Mouse (Mus musculus): ENCODE measurements around the gene Borcs7. TPM values are rescaled to one million over a fixed set of nuclear protein-coding genes. Genes with fewer than 3 reads are reported as not detected.
A peak's percentile ranks its signal among the peaks of the same experiment; 100 is the strongest.

Borcs7 gene
- polyA plus RNA-seq, 1 experiment: 5.3 TPM

GRCm38 (mm10) chr19:46647254-46647653, 42.5 kb upstream of the Borcs7 start:
- H3ac ChIP-seq (ENCODE audit: control insufficient read depth, insufficient read length): no peak overlapping the region
- TF ChIP-seq TCF3 (IDR thresholded peaks at IDR 0.05; ENCODE audit: insufficient read length, low read depth): no peak
- TF ChIP-seq E2F4 (IDR thresholded peaks at IDR 0.05; ENCODE audit: insufficient read depth): no peak
- TF ChIP-seq MYOG (IDR thresholded peaks at IDR 0.05; ENCODE audit: control insufficient read depth in 1 of 3, insufficient read depth in 1 of 3, insufficient read length in 2 of 3, low read depth in 2 of 3): no peak
- TF ChIP-seq POLR2AphosphoS2 (IDR thresholded peaks at IDR 0.05; ENCODE audit: insufficient read length, low read depth): no peak
- TF ChIP-seq MAX (IDR thresholded peaks at IDR 0.05; ENCODE audit: low read depth): no peak
- no peak for TF ChIP-seq TCF12 (IDR thresholded peaks at IDR 0.05; ENCODE audit: insufficient read depth, poor library complexity, severe bottlenecking)
- TF ChIP-seq MYOD1 (IDR thresholded peaks at IDR 0.05; ENCODE audit: control insufficient read depth in 1 of 3, insufficient read length in 2 of 3, low read depth in 2 of 3): no peak
- no peak for TF ChIP-seq REST (IDR thresholded peaks at IDR 0.05; ENCODE audit: insufficient read depth, insufficient read length)
- TF ChIP-seq CEBPB (IDR thresholded peaks at IDR 0.05; ENCODE audit: insufficient read depth, poor library complexity, severe bottlenecking): no peak
- no peak for TF ChIP-seq POLR2A (IDR thresholded peaks at IDR 0.05; ENCODE audit: insufficient read length, low read depth)
- H3K79me2 ChIP-seq (ENCODE audit: control insufficient read depth, insufficient read depth): peaks cover 13% of the 10 kb centered on the region
- peaks cover 3% of the 10 kb centered on the region for H3K36me3 ChIP-seq (ENCODE audit: control insufficient read depth, insufficient read depth)
- peak overlapping the region; percentile 37 for H3K4me2 ChIP-seq (ENCODE audit: low read depth)
- H3K27me3 ChIP-seq (ENCODE audit: control insufficient read depth, insufficient read depth, insufficient read length): no peaks in the 10 kb centered on the region
- H3K4me3 ChIP-seq: no peak overlapping the region

GRCm38 (mm10) chr19:46647850-46648249, 41.9 kb upstream of the Borcs7 start:
- no peak overlapping the region for H3K4me3 ChIP-seq
- no peaks in the 10 kb centered on the region for H3K27me3 ChIP-seq (ENCODE audit: control insufficient read depth, insufficient read depth, insufficient read length)
- H3K79me2 ChIP-seq (ENCODE audit: control insufficient read depth, insufficient read depth): peaks cover 13% of the 10 kb centered on the region
- peaks cover 9% of the 10 kb centered on the region for H3K36me3 ChIP-seq (ENCODE audit: control insufficient read depth, insufficient read depth)
- no peak overlapping the region for H3ac ChIP-seq (ENCODE audit: control insufficient read depth, insufficient read length)
- no peak for TF ChIP-seq TCF12 (IDR thresholded peaks at IDR 0.05; ENCODE audit: insufficient read depth, poor library complexity, severe bottlenecking)
- TF ChIP-seq REST (IDR thresholded peaks at IDR 0.05; ENCODE audit: insufficient read depth, insufficient read length): no peak
- TF ChIP-seq MAX (IDR thresholded peaks at IDR 0.05; ENCODE audit: low read depth): no peak
- no peak for TF ChIP-seq CEBPB (IDR thresholded peaks at IDR 0.05; ENCODE audit: insufficient read depth, poor library complexity, severe bottlenecking)
- no peak for TF ChIP-seq USF1 (IDR thresholded peaks at IDR 0.05; ENCODE audit: low read depth)
- TF ChIP-seq MYOD1 (IDR thresholded peaks at IDR 0.05; ENCODE audit: control insufficient read depth in 1 of 3, insufficient read length in 2 of 3, low read depth in 2 of 3): no peak
- TF ChIP-seq POLR2A (IDR thresholded peaks at IDR 0.05; ENCODE audit: insufficient read length, low read depth): no peak
- TF ChIP-seq MYOG (IDR thresholded peaks at IDR 0.05; ENCODE audit: control insufficient read depth in 1 of 3, insufficient read depth in 1 of 3, insufficient read length in 2 of 3, low read depth in 2 of 3): no peak
- TF ChIP-seq SRF (IDR thresholded peaks at IDR 0.05; ENCODE audit: control insufficient read depth, insufficient read length, low read depth): no peak
- no peak for TF ChIP-seq POLR2AphosphoS2 (IDR thresholded peaks at IDR 0.05; ENCODE audit: insufficient read length, low read depth)
- TF ChIP-seq TCF3 (IDR thresholded peaks at IDR 0.05; ENCODE audit: insufficient read length, low read depth): no peak
- no peak for TF ChIP-seq E2F4 (IDR thresholded peaks at IDR 0.05; ENCODE audit: insufficient read depth)
- no peak overlapping the region for H3K4me2 ChIP-seq (ENCODE audit: low read depth)

- H3ac ChIP-seq (ENCODE audit: control insufficient read depth, insufficient read length): no peak overlapping the region
- H3K4me3 ChIP-seq: no peak overlapping the region
- H3K79me2 ChIP-seq (ENCODE audit: control insufficient read depth, insufficient read depth): peaks cover 6% of the 10 kb centered on the region
- H3K27me3 ChIP-seq (ENCODE audit: control insufficient read depth, insufficient read depth, insufficient read length): no peaks in the 10 kb centered on the region
- no peak for TF ChIP-seq E2F4 (IDR thresholded peaks at IDR 0.05; ENCODE audit: insufficient read depth)
- no peak for TF ChIP-seq TCF3 (IDR thresholded peaks at IDR 0.05; ENCODE audit: insufficient read length, low read depth)
- TF ChIP-seq REST (IDR thresholded peaks at IDR 0.05; ENCODE audit: insufficient read depth, insufficient read length): no peak
- TF ChIP-seq TCF12 (IDR thresholded peaks at IDR 0.05; ENCODE audit: insufficient read depth, poor library complexity, severe bottlenecking): no peak
- TF ChIP-seq MYOG (IDR thresholded peaks at IDR 0.05; ENCODE audit: control insufficient read depth in 1 of 3, insufficient read depth in 1 of 3, insufficient read length in 2 of 3, low read depth in 2 of 3): no peak
- no peak for TF ChIP-seq MAX (IDR thresholded peaks at IDR 0.05; ENCODE audit: low read depth)
- TF ChIP-seq MYOD1 (IDR thresholded peaks at IDR 0.05; ENCODE audit: control insufficient read depth in 1 of 3, insufficient read length in 2 of 3, low read depth in 2 of 3): no peak
- peaks cover 10% of the 10 kb centered on the region for H3K36me3 ChIP-seq (ENCODE audit: control insufficient read depth, insufficient read depth)
- H3K4me2 ChIP-seq (ENCODE audit: low read depth): no peak overlapping the region
These were observed 41.1 kb upstream of the Borcs7 start for GRCm38 (mm10) chr19:46648565-46648964.

GRCm38 (mm10) chr19:46653188-46653587, 36.5 kb upstream of the Borcs7 start:
- Histone ChIP-seq H3K4me2 (ENCODE audit: low read depth) (no peak overlapping the region), H3K4me3 (no peak overlapping the region), H3K79me2 (ENCODE audit: control insufficient read depth, insufficient read depth) (no peaks in the 10 kb centered on the region), H3K36me3 (ENCODE audit: control insufficient read depth, insufficient read depth) (peaks cover 26% of the 10 kb centered on the region), H3ac (ENCODE audit: control insufficient read depth, insufficient read length) (no peak overlapping the region), H3K27me3 (ENCODE audit: control insufficient read depth, insufficient read depth, insufficient read length) (no peaks in the 10 kb centered on the region)
- no peak for TF ChIP-seq CEBPB (IDR thresholded peaks at IDR 0.05; ENCODE audit: insufficient read depth, poor library complexity, severe bottlenecking)
- no peak for TF ChIP-seq SRF (IDR thresholded peaks at IDR 0.05; ENCODE audit: control insufficient read depth, insufficient read length, low read depth)
- no peak for TF ChIP-seq USF1 (IDR thresholded peaks at IDR 0.05; ENCODE audit: low read depth)
- TF ChIP-seq E2F4 (IDR thresholded peaks at IDR 0.05; ENCODE audit: insufficient read depth): no peak
- TF ChIP-seq MYOG (IDR thresholded peaks at IDR 0.05; ENCODE audit: control insufficient read depth in 1 of 3, insufficient read depth in 1 of 3, insufficient read length in 2 of 3, low read depth in 2 of 3): no peak
- no peak for TF ChIP-seq MAX (IDR thresholded peaks at IDR 0.05; ENCODE audit: low read depth)
- TF ChIP-seq REST (IDR thresholded peaks at IDR 0.05; ENCODE audit: insufficient read depth, insufficient read length): no peak
- no peak for TF ChIP-seq TCF3 (IDR thresholded peaks at IDR 0.05; ENCODE audit: insufficient read length, low read depth)
- TF ChIP-seq POLR2A (IDR thresholded peaks at IDR 0.05; ENCODE audit: insufficient read length, low read depth): no peak
- no peak for TF ChIP-seq TCF12 (IDR thresholded peaks at IDR 0.05; ENCODE audit: insufficient read depth, poor library complexity, severe bottlenecking)
- TF ChIP-seq MYOD1 (IDR thresholded peaks at IDR 0.05; ENCODE audit: control insufficient read depth in 1 of 3, insufficient read length in 2 of 3, low read depth in 2 of 3): no peak
- TF ChIP-seq POLR2AphosphoS2 (IDR thresholded peaks at IDR 0.05; ENCODE audit: insufficient read length, low read depth): no peak

Data from myocyte (in vitro differentiated cells).